Mouse (Mus musculus) erythroblast, embryonic 14.5 days (primary cell): ENCODE data around the gene Tspan33. TPM values are rescaled to one million over a fixed set of nuclear protein-coding genes. Genes with fewer than 3 reads are reported as not detected.

ENCODE experiments used
- H3K27me3 ChIP-seq: 2 replicates; pipeline ENCODE4 v1.6.1; 2012; ENCODE audit warnings: inconsistent platforms; ENCODE audit not compliant: control insufficient read depth
- H3K36me3 ChIP-seq: 2 replicates; pipeline ENCODE4 v1.6.1; 2012; ENCODE audit warnings: mild to moderate bottlenecking, inconsistent platforms; ENCODE audit not compliant: control insufficient read depth
- H3K4me1 ChIP-seq: 2 replicates; pipeline ENCODE4 v1.6.1; 2012; ENCODE audit warnings: inconsistent platforms; ENCODE audit not compliant: control insufficient read depth
- H3K4me3 ChIP-seq: replicated peaks from 2 replicates; pipeline ENCODE3; 2012; ENCODE audit warnings: moderate library complexity, mild to moderate bottlenecking, inconsistent platforms
- H3K9me3 ChIP-seq: 2 replicates; pipeline ENCODE4 v1.6.1; 2012; ENCODE audit warnings: low read length, inconsistent platforms, mixed read lengths; ENCODE audit not compliant: control insufficient read depth
- GATA1 ChIP-seq: IDR thresholded peaks from 2 replicates; pipeline ENCODE4 v1.6.1; 2012; ENCODE audit warnings: low read length, inconsistent platforms, mixed read lengths
- TAL1 ChIP-seq: IDR thresholded peaks from 3 replicates; pipeline ENCODE4 v1.6.1; 2012; ENCODE audit warnings: low read length, inconsistent platforms, mixed read lengths
- polyA plus RNA-seq: library from polyadenylated mRNA; stranded (reverse); fragments of >175 nt; gene quantifications from 2 replicates; pipeline ENCODE4 v1.2.3, GENCODE M21; 2012

Tspan33 gene
- 91.5 and 99.6 TPM in 2 replicates for polyA plus RNA-seq

DNA sequence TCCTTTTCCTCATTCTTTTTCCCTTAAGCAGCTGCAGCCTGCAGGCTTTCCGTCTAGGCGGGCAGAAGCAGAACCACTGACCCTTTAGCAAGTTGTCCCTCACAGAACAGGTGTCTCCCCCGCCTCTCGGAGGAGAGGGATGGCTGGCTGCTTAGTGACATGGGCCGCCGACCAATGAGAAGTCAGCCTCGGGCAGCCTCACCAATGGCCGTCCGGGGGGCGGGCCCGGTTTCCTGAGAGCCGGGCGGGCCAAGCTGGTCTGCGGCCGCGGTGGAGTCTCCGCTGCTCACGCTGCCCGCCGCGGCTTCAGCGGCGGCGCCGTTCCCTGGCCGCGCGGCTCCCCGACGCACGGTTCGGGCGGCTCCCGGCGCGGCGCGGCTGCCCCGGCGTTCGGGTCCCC, at the start of gene Tspan33:
TSS of gene Tspan33 (plus strand) at position 270 of the 400 bp plus-strand sequence.
- TF ChIP-seq TAL1, result no peak
- no peak for TF ChIP-seq GATA1
- H3K27me3 ChIP-seq, result peaks cover 46% of the 10 kb centered on the region
- peaks cover 47% of the 10 kb centered on the region for H3K4me1 ChIP-seq
- H3K36me3 ChIP-seq, result peaks cover 47% of the 10 kb centered on the region
- H3K4me3 ChIP-seq, result peak within 1 kb of the TSS; percentile 79
- no peaks in the 10 kb centered on the region for H3K9me3 ChIP-seq

DNA sequence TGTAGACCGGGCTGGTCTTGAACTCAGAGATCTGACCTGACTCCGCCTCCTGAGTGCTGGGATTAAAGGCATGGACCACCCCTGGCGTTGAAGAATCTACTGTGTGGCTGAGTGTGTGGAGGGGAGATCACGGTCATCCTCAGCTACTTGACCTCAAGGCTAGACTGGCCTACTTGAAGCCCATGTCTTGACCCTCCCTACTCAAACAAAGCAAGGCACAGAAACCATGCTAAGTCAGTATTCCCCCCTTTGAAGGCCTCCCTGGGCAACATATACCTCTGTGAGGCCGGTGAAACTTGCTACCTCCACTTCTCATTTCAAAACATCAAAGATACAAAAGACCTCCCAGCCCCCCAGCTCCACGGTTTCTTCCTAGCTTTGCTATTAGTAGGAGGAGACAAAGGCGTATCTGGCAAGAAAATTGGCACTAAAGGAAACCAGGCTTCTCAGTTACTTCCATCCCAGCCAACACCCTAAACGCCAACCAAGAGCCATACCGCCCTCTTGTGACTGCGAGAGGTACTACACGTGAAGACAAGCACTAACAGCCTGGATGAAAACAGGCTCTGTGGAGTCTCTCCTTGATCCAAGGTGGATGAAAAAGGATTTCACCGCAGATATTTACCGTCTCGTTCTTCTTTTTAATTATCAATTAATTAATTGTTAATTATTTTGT, 44.4 kb upstream of the Tspan33 start:
- TF ChIP-seq TAL1, result no peak
- TF ChIP-seq GATA1, result no peak
- peaks cover 21% of the 10 kb centered on the region for H3K27me3 ChIP-seq
- H3K4me3 ChIP-seq, result no peak overlapping the region
- H3K9me3 ChIP-seq, result no peaks in the 10 kb centered on the region
- H3K36me3 ChIP-seq, result no peaks in the 10 kb centered on the region
- H3K4me1 ChIP-seq, result peaks cover 6% of the 10 kb centered on the region

DNA sequence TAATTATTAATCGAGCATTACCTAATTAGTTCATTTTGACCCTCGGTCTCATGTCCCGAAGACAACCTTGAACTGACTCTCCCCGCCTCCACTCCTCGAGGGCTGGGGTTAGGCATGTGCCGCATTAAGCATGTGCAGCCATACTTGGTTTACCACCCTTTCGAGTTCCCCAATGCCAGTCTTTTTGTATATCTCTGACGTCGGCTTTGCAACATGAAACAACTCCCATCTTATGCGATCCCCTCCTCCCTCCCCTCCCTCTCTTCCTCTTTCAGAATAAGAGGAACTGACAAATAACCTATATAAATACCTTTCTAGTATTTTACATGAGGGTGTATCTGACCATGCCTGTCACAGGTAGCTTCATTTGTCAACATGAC, 43.9 kb upstream of the Tspan33 start:
- no peak for TF ChIP-seq TAL1
- no peak for TF ChIP-seq GATA1
- Histone ChIP-seq H3K4me3 (no peak overlapping the region), H3K36me3 (no peaks in the 10 kb centered on the region), H3K4me1 (peaks cover 6% of the 10 kb centered on the region), H3K9me3 (no peaks in the 10 kb centered on the region), H3K27me3 (peaks cover 22% of the 10 kb centered on the region)

DNA sequence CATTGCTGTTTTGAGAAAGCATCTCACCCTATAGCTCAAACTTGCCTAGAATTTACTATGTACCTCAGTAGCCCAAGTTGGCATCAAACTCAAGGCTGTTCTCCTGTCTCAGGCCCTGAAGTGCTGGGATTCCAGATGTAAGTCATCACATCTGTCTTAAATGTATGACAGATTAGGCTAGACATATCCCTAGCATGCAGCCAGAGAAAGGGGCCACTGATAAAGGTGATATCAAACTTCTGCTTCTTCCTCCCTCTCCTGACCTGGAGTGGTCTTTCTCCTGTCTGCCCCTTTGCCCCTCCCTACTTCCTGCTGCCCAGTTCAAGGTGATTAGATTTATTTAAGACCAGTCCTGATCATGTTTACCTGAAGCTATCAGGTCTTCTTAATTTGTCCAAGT, 40.8 kb upstream of the Tspan33 start:
- Histone ChIP-seq H3K27me3 (peaks cover 23% of the 10 kb centered on the region), H3K4me1 (peaks cover 12% of the 10 kb centered on the region), H3K4me3 (no peak overlapping the region), H3K9me3 (no peaks in the 10 kb centered on the region), H3K36me3 (no peaks in the 10 kb centered on the region)
- TF ChIP-seq GATA1, result no peak
- TF ChIP-seq TAL1, result no peak

DNA sequence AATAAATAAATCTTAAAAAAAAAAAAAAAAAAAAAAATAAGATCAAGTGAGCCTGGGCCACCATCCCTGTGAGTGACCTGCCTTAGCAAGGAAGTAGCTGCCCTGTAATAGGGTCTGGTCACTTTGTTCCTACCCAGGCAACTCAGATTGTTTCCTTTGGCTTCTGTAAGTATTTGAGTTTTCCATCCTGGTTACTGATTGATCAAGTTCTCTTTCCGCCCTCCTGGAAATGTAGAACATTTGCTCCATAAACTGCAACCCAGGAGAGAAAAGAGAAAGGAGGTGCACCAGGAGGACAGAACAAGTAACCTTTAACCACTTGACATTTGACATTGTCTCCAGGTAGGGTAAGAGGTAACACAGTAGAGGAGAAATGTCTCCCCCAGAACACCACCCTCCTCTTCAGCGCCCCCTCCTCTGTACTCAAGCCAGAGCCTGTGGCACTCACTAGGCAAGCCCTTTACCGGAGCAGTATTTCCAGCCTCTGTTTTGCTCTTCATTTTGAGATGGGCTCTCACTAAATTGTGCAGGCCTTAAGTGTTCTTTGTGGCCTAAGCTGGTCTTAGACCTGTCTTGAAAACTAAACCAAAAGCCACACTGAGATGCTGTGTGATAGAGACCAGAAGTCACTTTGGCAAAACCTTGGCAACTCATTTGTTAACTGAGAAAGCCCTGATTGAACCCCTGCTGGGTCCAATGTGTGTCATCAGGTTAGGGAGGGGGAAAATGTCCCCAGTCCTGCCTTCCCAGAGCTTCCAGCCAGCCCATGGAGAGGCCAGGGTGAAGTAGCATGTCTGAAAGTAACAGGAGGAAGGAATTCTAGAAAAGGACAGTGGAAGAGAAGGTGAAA, 35.2 kb upstream of the Tspan33 start:
- TF ChIP-seq GATA1 (no peak), TAL1 (no peak)
- H3K4me1 ChIP-seq, result peaks cover 6% of the 10 kb centered on the region; the same call in 1 of the 2 replicates
- H3K4me3 ChIP-seq, result no peak overlapping the region
- H3K36me3 ChIP-seq, result no peaks in the 10 kb centered on the region
- peaks cover 16% of the 10 kb centered on the region for H3K27me3 ChIP-seq
- no peaks in the 10 kb centered on the region for H3K9me3 ChIP-seq

DNA sequence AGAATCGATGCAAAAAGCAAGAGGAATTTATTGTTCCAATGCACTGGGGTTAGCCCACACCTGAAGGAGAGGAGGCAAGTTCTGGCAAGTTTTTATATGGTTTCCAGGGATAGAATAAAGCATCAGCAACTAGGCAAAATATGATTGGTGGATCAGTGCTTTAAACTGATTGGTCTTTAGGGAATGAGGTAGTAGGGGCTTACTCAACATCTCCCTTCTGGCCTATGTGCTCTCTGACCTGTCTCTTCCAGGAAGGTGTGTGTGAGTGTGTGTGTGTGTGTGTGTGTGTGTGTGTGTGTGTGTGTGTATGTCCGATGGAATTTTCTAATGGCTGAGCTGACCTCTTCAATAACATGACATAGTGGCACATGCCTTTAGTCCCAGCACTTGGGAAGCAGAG, 34.1 kb upstream of the Tspan33 start:
- Histone ChIP-seq H3K4me1 (peaks cover 6% of the 10 kb centered on the region; the same call in 1 of the 2 replicates), H3K4me3 (no peak overlapping the region), H3K27me3 (peaks cover 20% of the 10 kb centered on the region), H3K36me3 (no peaks in the 10 kb centered on the region), H3K9me3 (peaks cover 4% of the 10 kb centered on the region; the same call in 1 of the 2 replicates)
- TF ChIP-seq GATA1 (no peak), TAL1 (no peak)

DNA sequence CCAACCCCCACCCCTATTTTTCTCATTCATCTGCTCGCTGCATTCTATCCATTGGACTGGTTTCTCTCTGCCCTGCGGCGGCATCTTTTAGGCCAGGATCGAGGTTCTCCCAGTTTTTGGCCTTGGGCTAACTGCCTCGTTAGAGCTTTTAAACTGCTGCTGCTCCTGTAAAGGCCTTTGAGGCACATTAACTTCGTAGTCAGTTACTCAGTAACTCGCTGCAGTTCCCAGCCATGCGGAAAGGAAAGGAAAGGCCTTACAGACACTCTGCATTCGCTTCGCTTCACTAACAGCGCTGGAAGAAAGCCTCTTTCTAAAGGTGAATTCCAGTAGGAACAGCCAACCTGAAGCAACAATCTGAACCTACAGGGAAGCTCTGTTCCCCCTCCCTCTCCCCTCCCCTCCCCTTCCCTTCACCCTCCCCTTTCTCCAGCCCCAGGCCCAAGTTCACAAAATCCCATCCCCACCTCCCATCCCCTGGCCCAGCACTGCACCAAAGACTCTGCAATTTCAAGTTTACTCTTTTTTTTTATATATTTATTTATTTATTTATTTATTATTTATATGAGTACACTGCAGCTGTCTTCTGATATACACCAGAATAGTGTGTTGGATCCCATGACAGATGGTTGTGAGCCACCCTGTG, 33.2 kb upstream of the Tspan33 start:
- TF ChIP-seq GATA1 (no peak), TAL1 (no peak)
- peaks cover 22% of the 10 kb centered on the region for H3K27me3 ChIP-seq

DNA sequence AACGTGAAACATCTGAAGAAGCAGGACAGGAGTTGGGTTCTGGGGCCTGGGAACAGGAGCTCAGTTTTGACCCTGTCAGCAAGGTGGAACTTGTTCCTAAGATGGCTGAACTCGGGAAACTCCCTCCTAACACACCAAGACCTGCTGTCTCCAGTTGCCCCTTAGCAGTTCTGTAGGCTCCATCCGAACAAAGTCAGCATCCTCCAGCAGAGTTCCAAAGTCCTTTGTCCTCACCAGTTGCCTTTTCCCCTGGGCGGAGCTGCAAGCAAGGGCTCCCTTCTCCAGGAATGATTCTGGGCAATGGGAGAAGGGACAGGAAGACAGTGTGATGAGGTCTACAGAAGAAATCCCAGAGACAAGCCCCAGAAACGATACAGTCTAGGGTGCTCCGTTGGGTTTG, 26.8 kb upstream of the Tspan33 start:
- Histone ChIP-seq H3K27me3 (peaks cover 40% of the 10 kb centered on the region), H3K4me3 (no peak overlapping the region), H3K9me3 (peaks cover 4% of the 10 kb centered on the region; the same call in 1 of the 2 replicates), H3K36me3 (no peaks in the 10 kb centered on the region), H3K4me1 (no peaks in the 10 kb centered on the region)
- TF ChIP-seq TAL1 (no peak), GATA1 (no peak)

More for the DNA sequence above, 33.2 kb upstream of the Tspan33 start:
- H3K4me3 ChIP-seq, result no peak overlapping the region
- no peaks in the 10 kb centered on the region for H3K36me3 ChIP-seq
- H3K9me3 ChIP-seq, result peaks cover 4% of the 10 kb centered on the region; the same call in 1 of the 2 replicates
- no peaks in the 10 kb centered on the region for H3K4me1 ChIP-seq

DNA sequence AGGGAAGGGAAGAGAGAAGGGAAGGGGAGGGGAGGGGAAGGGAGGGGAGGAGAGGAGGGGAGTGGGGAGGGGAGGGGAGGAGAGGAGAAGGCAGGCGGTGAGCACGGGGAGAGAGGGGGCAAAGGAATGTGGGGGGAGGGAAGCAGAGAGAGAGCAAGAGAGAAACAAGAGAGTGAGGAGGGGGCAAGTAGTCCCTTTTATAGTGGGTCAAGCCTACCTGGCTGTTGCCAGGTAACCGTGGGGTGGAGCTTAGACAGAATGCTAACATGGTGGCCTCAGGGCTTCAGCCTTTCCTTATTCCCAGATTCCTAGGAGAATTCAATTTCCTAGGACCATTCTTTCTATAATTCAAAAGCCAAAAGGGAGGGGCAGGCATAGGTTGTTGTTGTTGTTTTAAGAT, 22.3 kb upstream of the Tspan33 start:
- H3K27me3 ChIP-seq, result peaks cover 39% of the 10 kb centered on the region
- no peaks in the 10 kb centered on the region for H3K9me3 ChIP-seq
- no peak for TF ChIP-seq TAL1
- TF ChIP-seq GATA1, result no peak

More for the DNA sequence above, 22.3 kb upstream of the Tspan33 start:
- no peak overlapping the region for H3K4me3 ChIP-seq
- H3K36me3 ChIP-seq, result no peaks in the 10 kb centered on the region
- no peaks in the 10 kb centered on the region for H3K4me1 ChIP-seq
